Mouse (Mus musculus): ENCODE data around the gene Cldn14. TPM values are rescaled to one million over a fixed set of nuclear protein-coding genes. Genes with fewer than 3 reads are reported as not detected.

Gene Cldn14
- total RNA-seq, 2 experiments from 2014 or later = 0.20 TPM; not detected in 1

- intact Hi-C loops (cut with DNase I) = loop anchor here (5.0 kb wide), 1 partner anchor 59 kb away; no protein-coding TSS in a partner anchor
- peak; percentile 62 to 70 for DNase-seq
Observed at GRCm38 (mm10) chr16:93917712-93918678, 90.6 kb downstream of the Cldn14 start.

GRCm38 (mm10) chr16:93915338-93915849 is 93.2 kb downstream of the Cldn14 start:
- no peak for DNase-seq
- intact Hi-C loops (cut with DNase I) = loop anchor here (5.0 kb wide), 1 partner anchor 62 kb away; no protein-coding TSS in a partner anchor

- intact Hi-C loops (cut with DNase I) = no loop called here
Observed at GRCm38 (mm10) chr16:93913881-93914576, 94.6 kb downstream of the Cldn14 start.

GRCm38 (mm10) chr16:93912808-93913207 is 95.8 kb downstream of the Cldn14 start:
- intact Hi-C loops (cut with DNase I) = no loop called here
- DNase-seq = no peak

More at GRCm38 (mm10) chr16:93913881-93914576, 94.6 kb downstream of the Cldn14 start:
- no peak for DNase-seq

- intact Hi-C loops (cut with DNase I) = no loop called here
Observed at GRCm38 (mm10) chr16:93912158-93912557, 96.5 kb downstream of the Cldn14 start.

GRCm38 (mm10) chr16:93910735-93911665 is 97.6 kb downstream of the Cldn14 start:
- intact Hi-C loops (cut with DNase I) = no loop called here
- no peak for DNase-seq

More at GRCm38 (mm10) chr16:93912158-93912557, 96.5 kb downstream of the Cldn14 start:
- no peak for DNase-seq

- intact Hi-C loops (cut with DNase I) = no loop called here
- DNase-seq = no peak
Observed at GRCm38 (mm10) chr16:93909936-93910335, 98.7 kb downstream of the Cldn14 start.

- intact Hi-C loops (cut with DNase I) = no loop called here
Observed at GRCm38 (mm10) chr16:93908196-93908595, 100.4 kb downstream of the Cldn14 start.

GRCm38 (mm10) chr16:93907761-93908160 is 100.9 kb downstream of the Cldn14 start:
- DNase-seq = no peak
- intact Hi-C loops (cut with DNase I) = no loop called here

More at GRCm38 (mm10) chr16:93908196-93908595, 100.4 kb downstream of the Cldn14 start:
- DNase-seq = no peak

GRCm38 (mm10) chr16:93906156-93907014 is 102.3 kb downstream of the Cldn14 start:
- intact Hi-C loops (cut with DNase I) = no loop called here
- DNase-seq = peak in 1 of 2 experiments; percentile 51

GRCm38 (mm10) chr16:93903027-93903426 is 105.6 kb downstream of the Cldn14 start:
- no peak for DNase-seq
- intact Hi-C loops (cut with DNase I) = no loop called here

GRCm38 (mm10) chr16:93893285-93893684 is 115.4 kb downstream of the Cldn14 start:
- DNase-seq = no peak
- intact Hi-C loops (cut with DNase I) = no loop called here

- intact Hi-C loops (cut with DNase I) = no loop called here
- DNase-seq = no peak
Observed at GRCm38 (mm10) chr16:93890948-93891604, 117.6 kb downstream of the Cldn14 start.

- DNase-seq = no peak
- intact Hi-C loops (cut with DNase I) = no loop called here
Observed at GRCm38 (mm10) chr16:93888481-93888880, 120.2 kb downstream of the Cldn14 start.

- intact Hi-C loops (cut with DNase I) = no loop called here
- no peak for DNase-seq
Observed at GRCm38 (mm10) chr16:93884722-93885113, 123.9 kb downstream of the Cldn14 start.

- no peak for DNase-seq
- intact Hi-C loops (cut with DNase I) = no loop called here
Observed at GRCm38 (mm10) chr16:93884086-93884721, 124.4 kb downstream of the Cldn14 start.

GRCm38 (mm10) chr16:93883423-93884085 is 125.1 kb downstream of the Cldn14 start, which contains the start of gene Chaf1b:
Gene Chaf1b, plus strand, starts transcription at chr16:93883901.
- DNase-seq = peak; percentile 91 to 97
- intact Hi-C loops (cut with DNase I) = no loop called here

Data from gastrocnemius, postnatal 36 days (tissue).